Mouse (Mus musculus): ENCODE data around the gene Chd1l. TPM values are rescaled to one million over a fixed set of nuclear protein-coding genes. Genes with fewer than 3 reads are reported as not detected.

Gene Chd1l
- polyA plus RNA-seq, 1 experiment from 2014 or later: 4.3 TPM

GRCm38 (mm10) chr3:97649022-97649421, 39.0 kb upstream of the Chd1l start:
- H3K27ac ChIP-seq (ENCODE audit: low read depth, low read length): no peak overlapping the region
- H3K4me1 ChIP-seq (ENCODE audit: control insufficient read depth, insufficient read depth, low read length): no peaks in the 10 kb centered on the region
- H3K9me3 ChIP-seq (ENCODE audit: control insufficient read depth, low read length): no peaks in the 10 kb centered on the region
- no peak overlapping the region for H3K4me2 ChIP-seq (ENCODE audit: low read depth, low read length)
- H3K36me3 ChIP-seq (ENCODE audit: control insufficient read depth, insufficient read depth, low read length): no peaks in the 10 kb centered on the region
- H3K4me3 ChIP-seq (ENCODE audit: low read depth, low read length): no peak overlapping the region
- H3K9ac ChIP-seq (replicated peaks; ENCODE audit: low read depth, low read length): no peak overlapping the region
- 73% methylated on average over 3 of the region's 3 CpGs for WGBS
- no peaks in the 10 kb centered on the region for H3K27me3 ChIP-seq (ENCODE audit: control insufficient read depth, insufficient read depth, low read length)
- no peak for ATAC-seq (ENCODE audit: low read depth)

DNA sequence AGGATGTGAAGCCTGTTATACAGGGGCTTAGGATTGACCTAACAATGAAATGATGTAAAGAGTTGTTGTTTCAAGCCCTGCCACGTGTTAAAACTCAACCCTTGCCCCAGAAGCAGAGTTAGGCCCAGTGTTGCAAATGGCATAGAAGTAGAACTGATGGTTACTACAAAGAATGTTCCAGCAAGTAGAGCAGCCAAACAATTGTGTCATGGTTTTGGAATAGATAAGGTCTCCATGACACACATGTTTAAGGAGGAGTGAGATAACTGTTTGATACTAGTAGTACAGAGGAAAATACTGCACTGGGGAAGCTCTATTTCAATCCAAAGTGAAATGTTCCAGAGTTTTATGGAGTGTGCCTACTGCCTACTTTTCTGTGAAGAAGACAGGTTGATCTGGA, 38.5 kb upstream of the Chd1l start:
- WGBS: 52% methylated on average over 1 of the region's 1 CpGs
- Histone ChIP-seq H3K9ac (replicated peaks; ENCODE audit: low read depth, low read length) (no peak overlapping the region), H3K36me3 (ENCODE audit: control insufficient read depth, insufficient read depth, low read length) (no peaks in the 10 kb centered on the region)

GRCm38 (mm10) chr3:97642001-97642400, 32.0 kb upstream of the Chd1l start:
- 87% methylated on average over 9 of the region's 9 CpGs for WGBS
- no peak for ATAC-seq (ENCODE audit: low read depth)
- H3K9ac ChIP-seq (replicated peaks; ENCODE audit: low read depth, low read length): no peak overlapping the region
- H3K36me3 ChIP-seq (ENCODE audit: control insufficient read depth, insufficient read depth, low read length): no peaks in the 10 kb centered on the region
- no peaks in the 10 kb centered on the region for H3K4me1 ChIP-seq (ENCODE audit: control insufficient read depth, insufficient read depth, low read length)
- no peaks in the 10 kb centered on the region for H3K9me3 ChIP-seq (ENCODE audit: control insufficient read depth, low read length)
- no peak overlapping the region for H3K4me2 ChIP-seq (ENCODE audit: low read depth, low read length)
- H3K27me3 ChIP-seq (ENCODE audit: control insufficient read depth, insufficient read depth, low read length): no peaks in the 10 kb centered on the region
- no peak overlapping the region for H3K27ac ChIP-seq (ENCODE audit: low read depth, low read length)
- H3K4me3 ChIP-seq (ENCODE audit: low read depth, low read length): no peak overlapping the region

More for the DNA sequence above, 38.5 kb upstream of the Chd1l start:
- ATAC-seq (ENCODE audit: low read depth): no peak
- no peak overlapping the region for H3K4me2 ChIP-seq (ENCODE audit: low read depth, low read length)
- no peak overlapping the region for H3K27ac ChIP-seq (ENCODE audit: low read depth, low read length)
- no peaks in the 10 kb centered on the region for H3K27me3 ChIP-seq (ENCODE audit: control insufficient read depth, insufficient read depth, low read length)
- H3K4me3 ChIP-seq (ENCODE audit: low read depth, low read length): no peak overlapping the region
- no peaks in the 10 kb centered on the region for H3K4me1 ChIP-seq (ENCODE audit: control insufficient read depth, insufficient read depth, low read length)
- H3K9me3 ChIP-seq (ENCODE audit: control insufficient read depth, low read length): no peaks in the 10 kb centered on the region

GRCm38 (mm10) chr3:97641396-97641795, 31.4 kb upstream of the Chd1l start:
- Histone ChIP-seq H3K9me3 (ENCODE audit: control insufficient read depth, low read length) (no peaks in the 10 kb centered on the region), H3K36me3 (ENCODE audit: control insufficient read depth, insufficient read depth, low read length) (no peaks in the 10 kb centered on the region), H3K4me1 (ENCODE audit: control insufficient read depth, insufficient read depth, low read length) (no peaks in the 10 kb centered on the region), H3K4me2 (ENCODE audit: low read depth, low read length) (no peak overlapping the region), H3K9ac (replicated peaks; ENCODE audit: low read depth, low read length) (no peak overlapping the region), H3K4me3 (ENCODE audit: low read depth, low read length) (no peak overlapping the region), H3K27me3 (ENCODE audit: control insufficient read depth, insufficient read depth, low read length) (no peaks in the 10 kb centered on the region), H3K27ac (ENCODE audit: low read depth, low read length) (no peak overlapping the region)
- 91% methylated on average over 4 of the region's 4 CpGs for WGBS
- no peak for ATAC-seq (ENCODE audit: low read depth)

DNA sequence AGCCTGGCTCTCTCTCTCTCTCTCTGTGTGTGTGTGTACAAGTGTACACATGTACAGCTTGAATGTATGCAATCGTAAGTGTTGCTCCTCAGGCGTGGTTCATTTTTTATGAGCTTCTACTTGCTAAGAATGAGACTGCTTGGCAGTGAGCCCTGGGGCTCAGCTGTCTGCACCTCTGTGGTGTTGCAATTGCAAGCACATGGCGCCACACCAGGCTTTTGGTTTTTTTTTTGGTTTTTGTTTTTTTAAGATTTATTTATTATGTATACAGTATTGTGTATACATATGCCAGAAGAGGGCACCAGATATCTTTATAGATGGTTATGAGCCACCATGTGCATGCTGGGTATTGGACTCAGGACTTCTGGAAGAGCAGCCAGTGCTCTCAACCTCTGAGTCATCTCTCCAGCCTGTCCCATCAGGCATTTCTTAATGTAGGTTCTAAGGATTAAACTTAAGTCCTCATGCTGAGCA, 24.3 kb upstream of the Chd1l start:
- no peaks in the 10 kb centered on the region for H3K9me3 ChIP-seq (ENCODE audit: control insufficient read depth, low read length)
- H3K4me1 ChIP-seq (ENCODE audit: control insufficient read depth, insufficient read depth, low read length): no peaks in the 10 kb centered on the region
- no peak overlapping the region for H3K27ac ChIP-seq (ENCODE audit: low read depth, low read length)
- H3K4me2 ChIP-seq (ENCODE audit: low read depth, low read length): no peak overlapping the region
- no peak overlapping the region for H3K9ac ChIP-seq (replicated peaks; ENCODE audit: low read depth, low read length)
- H3K27me3 ChIP-seq (ENCODE audit: control insufficient read depth, insufficient read depth, low read length): no peaks in the 10 kb centered on the region
- WGBS: 49% methylated on average over 3 of the region's 3 CpGs
- peak; percentile 46; the same call in 1 of the 2 replicates for ATAC-seq (ENCODE audit: low read depth)
- no peaks in the 10 kb centered on the region for H3K36me3 ChIP-seq (ENCODE audit: control insufficient read depth, insufficient read depth, low read length)
- no peak overlapping the region for H3K4me3 ChIP-seq (ENCODE audit: low read depth, low read length)

GRCm38 (mm10) chr3:97633456-97633855, 23.5 kb upstream of the Chd1l start:
- H3K36me3 ChIP-seq (ENCODE audit: control insufficient read depth, insufficient read depth, low read length): no peaks in the 10 kb centered on the region
- H3K27me3 ChIP-seq (ENCODE audit: control insufficient read depth, insufficient read depth, low read length): no peaks in the 10 kb centered on the region
- no peak overlapping the region for H3K27ac ChIP-seq (ENCODE audit: low read depth, low read length)
- no peaks in the 10 kb centered on the region for H3K4me1 ChIP-seq (ENCODE audit: control insufficient read depth, insufficient read depth, low read length)
- WGBS: 87% methylated on average over 4 of the region's 4 CpGs
- no peak overlapping the region for H3K4me2 ChIP-seq (ENCODE audit: low read depth, low read length)
- H3K9me3 ChIP-seq (ENCODE audit: control insufficient read depth, low read length): no peaks in the 10 kb centered on the region
- ATAC-seq (ENCODE audit: low read depth): no peak
- H3K9ac ChIP-seq (replicated peaks; ENCODE audit: low read depth, low read length): no peak overlapping the region
- H3K4me3 ChIP-seq (ENCODE audit: low read depth, low read length): no peak overlapping the region

DNA sequence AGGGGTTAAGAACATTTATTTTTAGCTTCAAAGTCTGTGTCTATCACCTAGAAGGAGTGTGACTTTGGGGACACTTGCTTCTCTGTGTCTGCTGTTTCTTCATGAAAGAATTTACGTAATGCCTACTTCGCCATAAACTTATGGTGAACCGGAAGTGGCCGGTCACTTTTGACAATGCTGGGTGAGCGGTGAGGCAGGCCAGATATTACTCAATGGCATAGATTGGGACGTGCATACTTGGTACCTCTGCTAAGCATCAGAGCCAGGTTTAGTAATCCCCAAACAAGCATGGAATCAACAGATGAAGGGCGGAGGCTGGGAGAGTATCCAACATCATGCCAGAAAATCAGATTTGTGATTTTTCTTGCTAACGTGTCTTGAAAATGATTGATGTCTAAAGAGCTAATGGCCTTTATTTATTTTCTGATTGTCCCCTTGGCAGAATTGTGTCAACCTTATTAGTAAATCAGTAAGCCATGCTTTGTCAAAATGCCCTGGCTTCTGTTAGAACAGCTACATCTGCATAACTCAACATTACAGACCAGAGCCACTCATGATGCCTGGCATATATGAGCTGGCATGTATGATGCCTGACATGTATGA, 21.4 kb upstream of the Chd1l start:
- H3K9ac ChIP-seq (replicated peaks; ENCODE audit: low read depth, low read length): no peak overlapping the region
- no peaks in the 10 kb centered on the region for H3K36me3 ChIP-seq (ENCODE audit: control insufficient read depth, insufficient read depth, low read length)
- ATAC-seq (ENCODE audit: low read depth): no peak
- H3K9me3 ChIP-seq (ENCODE audit: control insufficient read depth, low read length): no peaks in the 10 kb centered on the region
- no peak overlapping the region for H3K4me2 ChIP-seq (ENCODE audit: low read depth, low read length)
- H3K27me3 ChIP-seq (ENCODE audit: control insufficient read depth, insufficient read depth, low read length): no peaks in the 10 kb centered on the region
- H3K4me3 ChIP-seq (ENCODE audit: low read depth, low read length): no peak overlapping the region
- 91% methylated on average over 8 of the region's 8 CpGs for WGBS
- H3K4me1 ChIP-seq (ENCODE audit: control insufficient read depth, insufficient read depth, low read length): no peaks in the 10 kb centered on the region
- no peak overlapping the region for H3K27ac ChIP-seq (ENCODE audit: low read depth, low read length)

DNA sequence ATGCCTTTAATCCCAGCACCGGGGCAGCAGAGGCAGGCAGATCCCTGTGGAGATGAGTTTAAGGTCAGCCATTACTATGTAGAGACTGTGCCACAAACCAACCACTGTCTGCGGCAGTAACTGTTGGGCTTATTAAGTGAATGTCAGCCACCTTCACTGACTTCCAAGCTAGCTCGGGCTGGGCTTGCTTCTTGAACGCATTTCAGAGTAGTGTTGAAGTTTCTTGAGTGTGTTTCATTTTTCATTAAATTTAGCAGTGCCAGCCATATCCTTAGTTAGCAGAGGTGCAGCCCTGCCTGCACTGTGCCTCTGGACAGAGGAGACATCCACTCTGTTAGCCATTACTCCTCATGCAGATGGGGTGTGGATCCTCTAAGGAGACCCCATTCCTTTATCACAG, 20.7 kb upstream of the Chd1l start:
- no peak overlapping the region for H3K27ac ChIP-seq (ENCODE audit: low read depth, low read length)
- no peak overlapping the region for H3K4me2 ChIP-seq (ENCODE audit: low read depth, low read length)
- no peak overlapping the region for H3K9ac ChIP-seq (replicated peaks; ENCODE audit: low read depth, low read length)
- H3K4me3 ChIP-seq (ENCODE audit: low read depth, low read length): no peak overlapping the region
- no peaks in the 10 kb centered on the region for H3K27me3 ChIP-seq (ENCODE audit: control insufficient read depth, insufficient read depth, low read length)
- no peaks in the 10 kb centered on the region for H3K4me1 ChIP-seq (ENCODE audit: control insufficient read depth, insufficient read depth, low read length)
- no peaks in the 10 kb centered on the region for H3K9me3 ChIP-seq (ENCODE audit: control insufficient read depth, low read length)
- no peaks in the 10 kb centered on the region for H3K36me3 ChIP-seq (ENCODE audit: control insufficient read depth, insufficient read depth, low read length)
- WGBS: 96% methylated on average over 4 of the region's 4 CpGs
- ATAC-seq (ENCODE audit: low read depth): no peak

GRCm38 (mm10) chr3:97629941-97630340, 19.9 kb upstream of the Chd1l start:
- Histone ChIP-seq H3K36me3 (ENCODE audit: control insufficient read depth, insufficient read depth, low read length) (no peaks in the 10 kb centered on the region), H3K27ac (ENCODE audit: low read depth, low read length) (no peak overlapping the region), H3K9ac (replicated peaks; ENCODE audit: low read depth, low read length) (no peak overlapping the region), H3K4me2 (ENCODE audit: low read depth, low read length) (no peak overlapping the region), H3K27me3 (ENCODE audit: control insufficient read depth, insufficient read depth, low read length) (no peaks in the 10 kb centered on the region), H3K9me3 (ENCODE audit: control insufficient read depth, low read length) (no peaks in the 10 kb centered on the region), H3K4me3 (ENCODE audit: low read depth, low read length) (no peak overlapping the region), H3K4me1 (ENCODE audit: control insufficient read depth, insufficient read depth, low read length) (no peaks in the 10 kb centered on the region)
- 82% methylated on average over 4 of the region's 4 CpGs for WGBS
- no peak for ATAC-seq (ENCODE audit: low read depth)

Measured in neural tube, embryonic 14.5 days (tissue).